Mouse (Mus musculus): ENCODE data around the gene Eif1b.

The Eif1b gene

GRCm38 (mm10) chr9:120492010-120492399 lies at the start of gene Eif1b:
Eif1b (plus strand) TSS chr9:120492232.
- no peak for DNase-seq (ENCODE audit: low spot score in 2 of 2)

- no peak for DNase-seq (ENCODE audit: low spot score in 2 of 2)
Measured at GRCm38 (mm10) chr9:120444642-120445041, 47.4 kb upstream of the Eif1b start.

- no peak for DNase-seq (ENCODE audit: low spot score in 2 of 2)
Measured at GRCm38 (mm10) chr9:120449696-120450329, 42.2 kb upstream of the Eif1b start.

- DNase-seq (ENCODE audit: low spot score in 2 of 2): no peak
Measured at GRCm38 (mm10) chr9:120455768-120456655, 36.0 kb upstream of the Eif1b start.

- no peak for DNase-seq (ENCODE audit: low spot score in 2 of 2)
Measured at GRCm38 (mm10) chr9:120470431-120470830, 21.6 kb upstream of the Eif1b start.

GRCm38 (mm10) chr9:120481644-120482043 lies 10.4 kb upstream of the Eif1b start:
- DNase-seq (ENCODE audit: low spot score in 2 of 2): no peak

GRCm38 (mm10) chr9:120482382-120482781 lies 9.7 kb upstream of the Eif1b start:
- DNase-seq (ENCODE audit: low spot score in 2 of 2): no peak

GRCm38 (mm10) chr9:120483101-120483500 lies 8.9 kb upstream of the Eif1b start:
- no peak for DNase-seq (ENCODE audit: low spot score in 2 of 2)

DNA sequence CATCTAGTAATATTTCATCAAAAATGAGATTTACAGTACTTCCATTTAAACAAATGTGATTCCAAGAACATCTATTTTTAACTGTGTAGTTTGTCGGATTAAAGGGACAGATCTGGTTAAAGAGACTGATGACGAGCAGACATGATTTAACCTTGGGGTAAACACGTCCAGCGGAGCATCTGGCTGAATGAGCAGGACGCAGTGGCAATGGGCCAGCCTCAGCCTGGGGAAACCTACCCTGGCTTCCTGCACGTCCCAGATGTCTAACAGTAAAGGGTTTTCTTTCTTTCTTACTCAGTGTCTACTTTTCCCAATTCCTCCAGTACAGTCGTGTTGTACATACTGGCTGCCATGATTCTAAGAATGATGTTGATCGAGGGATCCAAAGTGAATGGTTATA lies 5.0 kb upstream of the Eif1b start:
- DNase-seq (ENCODE audit: low spot score in 2 of 2): no peak

DNA sequence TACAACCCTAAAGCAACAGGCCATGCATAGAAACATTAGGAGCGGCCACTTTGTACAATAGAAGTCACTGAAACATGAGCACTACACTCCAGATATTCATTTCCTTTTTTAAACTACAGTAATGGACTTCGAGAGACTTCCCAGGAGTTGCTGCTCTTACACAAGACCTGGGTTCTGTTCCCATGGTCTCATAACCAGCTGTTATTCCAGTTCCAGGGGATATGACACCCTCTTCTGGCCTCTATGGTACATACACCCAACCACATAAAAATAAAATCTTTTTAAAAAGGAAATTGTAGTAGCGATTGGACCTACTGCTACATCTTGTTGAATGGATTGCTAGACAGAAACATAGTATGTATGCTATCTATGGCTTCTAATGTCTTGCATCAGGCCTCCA lies 523 bp upstream of the Eif1b start:
- DNase-seq (ENCODE audit: low spot score in 2 of 2): no peak

DNA sequence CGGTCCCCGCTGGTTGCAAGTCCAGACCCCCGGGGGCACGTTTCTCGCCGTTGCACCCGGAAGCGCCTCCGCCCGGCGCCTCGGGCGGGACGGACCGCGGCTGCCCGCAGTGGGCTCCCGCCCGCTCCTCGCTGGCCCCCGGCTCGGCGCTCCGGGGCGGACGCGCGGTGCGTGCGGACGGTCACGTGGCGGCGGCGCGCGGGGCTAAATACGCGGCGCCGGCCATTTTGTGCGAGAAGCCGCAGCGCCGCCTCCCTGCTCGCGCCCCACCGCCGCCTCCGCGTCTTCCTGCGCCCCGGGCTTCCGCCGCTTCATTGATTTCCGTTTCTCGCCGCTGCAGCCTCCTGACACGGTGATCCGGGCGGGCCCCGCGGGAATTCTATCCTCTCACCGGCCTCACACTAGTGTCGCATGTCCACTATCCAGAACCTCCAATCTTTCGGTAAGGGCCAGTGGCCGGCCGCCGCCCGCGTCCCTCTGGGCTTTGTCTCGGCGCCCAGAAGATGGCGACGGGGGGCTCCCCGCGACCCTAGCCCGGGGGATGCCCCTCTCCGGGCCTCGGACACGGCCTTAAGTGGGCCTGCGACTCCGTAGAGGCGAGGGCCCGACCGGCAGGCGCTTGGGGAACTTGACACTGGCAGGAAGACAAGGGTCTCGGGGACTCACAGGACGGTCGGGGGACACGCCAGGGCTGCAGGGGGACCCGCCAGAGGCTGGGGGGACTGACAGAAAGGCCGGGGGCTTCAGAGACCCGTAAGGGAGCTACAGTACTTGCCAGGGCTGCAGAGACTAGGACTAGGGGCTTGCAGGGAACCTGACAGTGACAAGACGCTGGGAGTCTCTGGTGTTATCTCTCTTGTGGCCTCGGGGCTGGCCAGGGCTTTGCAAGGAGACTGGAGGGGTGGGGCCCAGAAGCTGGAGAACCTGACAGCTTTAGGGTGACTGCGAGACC lies 644 bp downstream of the Eif1b start:
- peak; percentile 80 for DNase-seq (ENCODE audit: low spot score in 2 of 2)

DNA sequence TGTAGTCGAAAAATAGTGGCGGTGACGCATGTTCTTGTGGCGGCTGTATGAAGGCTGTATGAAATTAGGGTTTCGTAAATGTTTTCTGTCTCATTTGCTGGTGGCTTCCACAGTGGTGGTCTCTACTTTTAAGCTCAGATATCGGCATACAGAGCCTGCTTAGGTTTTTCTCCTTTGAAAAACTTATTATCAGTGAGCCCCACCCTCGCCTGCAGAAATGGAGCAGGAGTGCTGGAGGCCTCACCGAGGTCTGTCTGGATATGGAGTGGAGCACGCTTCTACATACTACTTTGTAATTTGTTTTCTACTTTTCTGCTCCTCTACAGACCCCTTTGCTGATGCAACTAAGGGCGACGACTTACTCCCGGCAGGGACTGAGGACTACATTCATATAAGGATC lies 1.7 kb downstream of the Eif1b start:
- DNase-seq (ENCODE audit: low spot score in 2 of 2): no peak

DNA sequence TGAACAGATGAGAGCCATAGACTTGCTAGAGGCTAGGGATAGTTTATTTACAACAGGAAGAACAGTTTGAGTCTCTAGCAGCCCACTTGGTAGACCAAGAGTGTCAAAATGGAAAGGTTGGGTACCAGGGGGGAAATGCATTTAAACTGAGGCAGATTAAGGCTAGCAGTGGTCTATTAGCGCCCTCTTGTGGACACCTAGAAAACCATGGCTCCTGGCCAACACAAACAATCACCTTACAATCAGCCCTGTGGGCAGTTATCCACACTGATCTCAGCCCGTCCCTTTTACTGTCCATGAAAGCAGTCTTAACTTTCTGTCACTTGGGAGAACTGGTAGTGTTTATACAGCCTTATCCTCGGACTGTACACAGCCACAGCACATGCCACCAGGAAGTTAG lies 4.7 kb downstream of the Eif1b start:
- peak; percentile 81 for DNase-seq (ENCODE audit: low spot score in 2 of 2)

DNA sequence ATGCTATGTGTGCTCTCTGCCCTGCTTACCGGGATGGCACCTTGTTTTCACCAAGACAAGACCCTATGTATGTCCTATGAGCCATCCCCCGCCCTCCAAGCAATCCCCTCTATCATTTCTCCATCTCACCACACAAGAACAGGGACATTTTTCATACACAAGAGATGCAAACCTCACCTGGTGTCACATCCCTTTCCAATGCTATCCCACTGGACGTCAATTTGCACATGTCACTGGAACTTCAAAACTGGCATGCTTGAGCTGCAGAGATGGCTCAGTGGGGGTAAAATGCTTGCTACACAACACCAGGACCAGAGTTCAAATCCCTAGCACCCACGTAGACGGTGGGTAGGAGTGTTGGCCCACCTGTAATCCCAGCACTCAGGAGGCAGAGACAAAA lies 6.0 kb downstream of the Eif1b start:
- no peak for DNase-seq (ENCODE audit: low spot score in 2 of 2)

GRCm38 (mm10) chr9:120501191-120501902 lies 9.3 kb downstream of the Eif1b start:
- no peak for DNase-seq (ENCODE audit: low spot score in 2 of 2)

GRCm38 (mm10) chr9:120502013-120502412 lies 10.0 kb downstream of the Eif1b start:
- DNase-seq (ENCODE audit: low spot score in 2 of 2): peak; percentile 87 to 90

GRCm38 (mm10) chr9:120504423-120504822 lies 12.4 kb downstream of the Eif1b start:
- no peak for DNase-seq (ENCODE audit: low spot score in 2 of 2)

GRCm38 (mm10) chr9:120511781-120512180 lies 19.7 kb downstream of the Eif1b start:
- no peak for DNase-seq (ENCODE audit: low spot score in 2 of 2)

DNA sequence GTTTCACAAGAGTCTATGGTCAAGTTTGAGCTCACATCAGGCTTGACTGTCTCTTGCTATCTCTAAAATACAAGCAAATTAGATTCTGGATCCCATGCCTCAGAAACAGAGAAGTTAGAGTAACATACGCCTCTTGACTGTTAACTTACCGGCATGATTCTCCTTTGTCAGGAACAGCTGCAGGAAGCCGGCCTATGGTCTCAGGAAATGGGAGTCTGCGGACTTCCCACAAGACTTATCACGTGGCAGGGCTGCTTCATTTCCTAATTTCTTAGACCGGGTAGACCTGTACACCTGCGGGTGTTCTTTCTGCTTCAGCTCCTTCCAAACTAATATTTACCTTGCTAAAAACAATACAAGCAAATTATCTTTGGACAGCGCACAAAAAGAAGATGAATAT lies 24.7 kb downstream of the Eif1b start:
- DNase-seq (ENCODE audit: low spot score in 2 of 2): no peak

GRCm38 (mm10) chr9:120518946-120519345 lies 26.9 kb downstream of the Eif1b start:
- no peak for DNase-seq (ENCODE audit: low spot score in 2 of 2)

DNA sequence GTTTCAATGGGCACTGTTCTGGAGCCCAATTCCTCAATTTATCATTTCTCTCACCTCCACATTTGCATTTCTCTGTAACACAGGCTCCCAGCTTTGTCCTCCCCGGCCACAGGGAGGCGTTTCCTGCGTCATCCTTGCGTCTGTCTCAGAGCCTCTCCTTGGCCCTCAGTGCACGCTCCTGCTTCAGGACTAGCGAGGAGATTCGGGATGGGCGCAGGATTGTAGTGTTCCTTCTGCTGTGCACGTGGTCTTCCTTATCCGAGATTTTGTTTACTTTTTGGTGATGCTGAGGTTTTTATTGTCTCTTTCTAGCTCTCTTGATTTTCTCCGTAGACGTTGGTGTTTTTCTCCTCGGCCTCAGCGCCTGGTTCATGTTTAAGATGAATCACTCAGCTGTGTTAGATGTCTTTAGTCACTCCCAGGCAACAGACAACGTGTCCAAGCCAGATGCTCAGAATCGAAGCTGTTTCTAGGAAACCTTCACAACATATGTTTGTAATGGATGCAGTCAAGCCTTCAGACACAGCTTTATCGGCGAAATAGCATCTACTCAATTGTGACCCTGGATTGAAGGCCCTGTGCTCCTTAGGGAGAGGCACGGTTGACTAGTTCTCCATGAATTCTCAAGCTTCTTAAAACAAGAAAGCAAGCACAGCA lies 27.6 kb downstream of the Eif1b start:
- DNase-seq (ENCODE audit: low spot score in 2 of 2): peak; percentile 53 to 72

Measured in right cerebral cortex, adult 2 months (tissue).